Mouse (Mus musculus) cerebellum, postnatal 4 days (tissue): ENCODE data around the gene Usp6nl.

Experiments used
- DNase-seq, 2 experiments: peaks; one replicate each; pipeline ENCODE4 v3.0.0; 2022; ENCODE audit warnings: low spot score in 2 of 2, mixed read lengths in 1 of 2

Usp6nl gene

DNA sequence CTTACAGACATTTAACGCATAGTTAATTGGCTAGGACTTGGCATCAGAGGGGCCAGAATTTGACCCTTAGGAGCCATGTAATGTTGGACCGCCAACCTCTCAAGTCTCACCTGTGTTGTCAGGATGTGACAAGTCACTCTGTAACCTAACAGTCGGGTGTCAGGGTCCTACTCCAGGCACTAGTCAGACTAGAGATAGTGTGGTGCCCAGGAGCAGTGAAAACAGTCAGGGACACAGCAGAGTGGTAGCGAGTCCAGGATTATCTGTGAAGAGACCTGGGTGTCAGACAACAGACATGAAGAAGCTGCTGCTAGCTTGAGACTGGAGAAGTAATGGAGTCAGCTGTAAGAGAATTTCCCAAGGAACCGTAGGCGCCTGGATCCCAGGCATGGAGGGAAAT, 45.0 kb downstream of the Usp6nl start:
- DNase-seq: no peak

DNA sequence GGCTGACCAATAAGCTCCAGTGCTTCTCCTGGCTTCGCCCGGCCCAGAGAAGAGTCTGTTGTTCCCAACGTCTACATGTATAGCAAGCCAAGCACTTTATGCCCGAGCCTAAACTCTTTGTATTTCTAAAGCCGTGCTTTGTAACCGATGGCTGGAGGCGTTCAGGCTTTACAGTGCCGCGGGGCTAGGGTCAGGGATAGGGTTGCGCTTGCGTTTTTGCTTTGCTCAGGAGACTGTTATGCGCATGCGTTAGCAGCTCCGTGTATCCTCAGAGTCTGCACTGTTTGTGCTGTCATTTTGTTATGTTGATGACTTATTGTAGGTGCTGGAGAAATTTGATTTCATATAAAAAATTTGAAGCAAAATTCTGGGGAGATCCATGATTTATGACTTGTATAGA, 51.7 kb downstream of the Usp6nl start:
- no peak for DNase-seq

GRCm38 (mm10) chr2:6376071-6376470, 53.6 kb downstream of the Usp6nl start:
- DNase-seq: no peak

DNA sequence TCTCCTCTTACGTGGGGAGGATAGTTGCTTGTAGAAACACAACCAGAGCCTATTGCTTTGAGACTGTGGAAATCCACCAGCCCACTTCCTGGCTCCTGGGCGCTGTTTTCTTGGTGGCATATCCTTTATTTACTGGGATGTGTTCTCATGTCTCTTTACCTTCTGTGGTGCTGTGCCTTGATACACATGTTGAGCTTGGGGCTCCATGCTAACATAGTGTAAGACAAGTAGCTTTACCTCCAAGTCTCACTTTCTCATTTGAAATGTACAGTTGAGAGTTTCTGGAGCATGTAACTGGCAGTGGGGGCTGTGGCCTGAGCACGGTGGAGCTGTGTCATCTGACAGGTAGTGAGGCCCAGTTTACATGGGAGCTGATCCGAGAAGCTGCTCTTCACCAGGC, 54.5 kb downstream of the Usp6nl start:
- no peak for DNase-seq

DNA sequence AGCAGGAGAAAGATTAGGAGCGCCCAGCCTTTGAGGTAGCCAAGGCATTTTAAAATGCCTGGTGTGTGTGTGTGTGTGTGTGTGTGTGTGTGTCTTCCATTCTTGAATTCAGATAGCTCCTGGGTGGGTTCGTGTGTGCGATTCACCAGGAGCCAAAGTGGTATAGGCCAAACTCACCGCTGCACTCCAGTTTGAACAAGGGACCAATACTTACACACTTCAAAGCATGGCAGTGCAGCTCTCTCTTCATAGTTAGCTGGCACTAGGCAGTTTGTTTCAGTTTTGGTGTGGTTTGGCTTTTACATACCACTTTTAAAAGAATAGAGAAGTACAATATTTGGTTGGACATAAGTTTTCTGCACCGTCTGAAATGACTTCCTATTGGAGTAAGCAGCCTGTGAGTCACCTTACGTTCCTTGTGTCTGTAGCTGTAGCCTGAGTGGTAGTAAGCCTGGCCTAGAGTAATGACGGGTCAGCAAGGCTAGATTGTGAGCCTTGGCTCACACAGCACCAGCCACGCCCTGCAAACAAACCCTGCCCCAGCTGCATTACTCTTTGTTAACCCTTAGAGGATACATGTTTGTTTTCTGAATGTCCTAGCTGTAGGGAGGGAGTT, 56.2 kb downstream of the Usp6nl start:
- no peak for DNase-seq

DNA sequence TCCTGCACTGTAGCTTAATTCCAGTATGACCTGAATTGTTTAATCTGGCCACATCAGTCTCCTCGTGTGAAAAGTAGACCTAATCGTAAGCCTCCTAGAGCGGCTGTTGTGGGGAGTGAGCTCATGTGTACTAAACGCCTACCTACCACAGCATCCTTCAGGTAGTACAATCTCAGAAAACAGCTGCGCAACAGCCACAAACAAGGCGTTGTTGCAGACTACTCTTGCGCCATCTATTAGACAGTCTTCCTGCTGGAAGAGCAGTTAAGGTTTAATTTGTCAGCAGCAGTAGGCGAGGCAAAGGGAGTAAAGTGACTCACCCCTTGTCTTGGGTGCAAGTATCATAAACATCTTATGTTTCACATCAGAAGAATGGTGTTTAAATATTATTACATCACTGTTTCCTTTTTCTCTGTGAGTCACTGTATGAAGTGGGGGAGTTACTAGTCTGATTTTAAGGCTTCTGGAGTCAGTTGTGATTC, 57.3 kb downstream of the Usp6nl start:
- no peak for DNase-seq

GRCm38 (mm10) chr2:6380401-6380800, 57.9 kb downstream of the Usp6nl start:
- no peak for DNase-seq

- DNase-seq: no peak
Observed at GRCm38 (mm10) chr2:6384407-6385146, 62.1 kb downstream of the Usp6nl start.

DNA sequence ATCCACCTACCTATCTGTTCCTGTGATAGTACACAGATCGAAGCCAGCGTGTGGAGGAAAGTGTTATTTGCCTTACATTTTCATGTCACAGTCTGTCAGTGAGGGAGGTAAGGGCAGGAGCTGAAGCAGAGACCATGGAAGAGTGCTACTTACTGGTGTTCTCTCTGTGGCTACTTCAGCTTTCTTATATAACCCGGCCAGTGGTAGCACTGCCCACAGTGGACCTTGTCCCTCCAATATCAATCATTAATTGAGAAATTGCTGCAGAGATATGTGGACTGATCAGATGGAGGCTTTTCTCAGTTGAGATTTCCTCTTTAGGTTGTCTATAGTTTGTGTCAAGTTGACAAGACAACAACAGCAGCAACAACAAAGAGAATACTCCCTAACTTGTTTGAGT, 66.7 kb downstream of the Usp6nl start:
- no peak for DNase-seq

DNA sequence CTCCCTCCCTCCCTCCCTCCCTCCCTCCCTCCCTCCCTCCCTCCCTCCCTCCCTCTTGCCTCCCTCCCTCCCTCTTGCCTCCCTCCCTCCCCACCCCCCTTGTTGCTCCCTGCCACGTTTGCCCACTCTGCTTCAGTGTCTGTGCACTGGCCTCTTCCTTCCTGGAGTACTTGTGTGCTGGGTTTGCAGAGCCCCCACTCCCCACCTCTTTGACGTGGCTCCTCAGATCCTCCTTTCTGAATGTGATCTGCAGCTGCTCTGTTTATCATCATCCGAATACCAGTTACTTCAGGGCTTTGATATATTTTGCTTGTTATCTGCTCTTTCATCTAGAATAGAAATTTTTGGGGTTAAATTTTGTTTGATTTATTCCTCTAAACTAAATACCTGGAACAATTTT, 68.8 kb downstream of the Usp6nl start:
- no peak for DNase-seq

DNA sequence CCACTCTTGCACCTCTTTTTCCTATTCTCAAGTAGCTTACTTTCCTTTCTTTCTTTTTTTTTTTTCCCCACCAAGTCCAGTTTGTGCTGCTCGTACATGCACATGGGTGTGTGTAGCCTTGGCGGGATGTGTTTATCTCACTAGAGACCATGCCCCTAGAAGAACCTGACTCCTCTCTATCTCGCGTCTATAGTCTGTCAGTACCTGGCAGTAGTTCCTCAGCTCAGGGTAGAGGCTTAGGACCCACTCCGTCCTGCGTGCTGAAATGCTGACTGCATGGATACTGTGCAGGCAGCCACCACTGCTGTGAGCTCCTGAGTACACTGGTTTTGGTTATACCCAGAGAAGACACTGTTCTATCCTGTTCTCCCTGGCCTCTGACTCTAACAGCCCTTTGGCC, 69.5 kb downstream of the Usp6nl start:
- DNase-seq: no peak

GRCm38 (mm10) chr2:6395851-6396625, 73.6 kb downstream of the Usp6nl start:
- no peak for DNase-seq

DNA sequence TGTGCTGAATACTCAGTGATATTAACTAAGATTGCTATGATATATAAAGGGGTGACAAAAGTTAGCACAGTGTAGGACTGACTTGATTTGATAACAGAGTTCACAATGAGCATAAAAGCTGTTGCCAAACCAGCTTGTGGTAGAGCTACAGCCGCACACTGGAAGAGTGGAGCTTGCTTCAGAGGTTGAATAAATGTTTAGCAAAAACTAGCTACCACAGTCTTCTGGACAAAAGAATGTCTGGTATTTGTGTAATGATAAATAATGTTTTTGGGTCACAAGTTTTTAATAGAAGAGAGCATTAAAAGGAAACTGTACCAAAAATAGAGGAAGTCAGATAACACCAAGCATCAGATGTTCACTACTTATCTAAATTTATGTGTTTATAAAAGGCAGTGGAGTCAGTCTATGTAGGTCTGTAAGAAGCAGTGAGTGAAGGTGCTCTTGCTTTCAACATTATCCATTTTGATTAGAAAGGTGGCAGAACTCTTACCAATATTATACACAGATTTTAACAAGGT, 74.2 kb downstream of the Usp6nl start:
- no peak for DNase-seq

DNA sequence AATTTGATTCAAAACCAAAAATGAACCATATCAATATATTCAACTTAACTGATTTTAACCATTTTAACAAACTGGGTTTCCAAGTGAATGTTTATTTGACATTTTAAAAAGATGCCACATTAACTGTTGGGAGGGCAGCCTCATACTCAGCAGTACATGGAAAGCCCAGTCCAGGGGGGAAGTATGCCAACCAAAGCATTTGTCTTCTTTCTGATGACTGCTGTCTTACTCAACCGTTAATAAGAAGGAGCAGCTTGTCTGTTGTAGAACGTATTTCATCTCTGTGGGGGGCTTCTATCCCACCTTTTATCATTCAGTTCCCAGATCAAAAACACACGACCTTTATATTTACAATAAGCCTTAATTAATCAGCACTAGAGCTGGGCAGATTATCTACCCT, 74.7 kb downstream of the Usp6nl start:
- no peak for DNase-seq

- DNase-seq: no peak
Observed at GRCm38 (mm10) chr2:6398826-6399225, 76.4 kb downstream of the Usp6nl start.

DNA sequence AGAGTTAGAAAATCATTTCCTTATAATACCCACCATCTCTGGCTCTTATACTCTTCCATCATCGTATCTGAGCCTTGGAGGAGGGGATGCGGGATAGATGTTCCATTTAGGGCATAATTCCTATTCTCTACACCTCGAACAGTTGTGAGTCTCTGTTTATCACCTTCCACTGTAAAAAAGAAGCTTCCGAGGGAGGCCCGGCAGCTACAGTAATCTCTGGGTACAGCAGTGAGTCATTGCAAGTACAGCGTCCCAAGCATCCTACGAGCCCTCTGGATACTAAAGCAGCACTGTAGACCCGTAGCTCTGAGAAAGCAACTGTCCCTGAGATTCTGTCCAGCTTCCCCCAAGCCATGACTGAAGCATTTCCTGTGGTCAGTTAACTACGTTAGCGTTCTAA, 78.6 kb downstream of the Usp6nl start:
- no peak for DNase-seq

- no peak for DNase-seq
Observed at GRCm38 (mm10) chr2:6403375-6403774, 80.9 kb downstream of the Usp6nl start.

DNA sequence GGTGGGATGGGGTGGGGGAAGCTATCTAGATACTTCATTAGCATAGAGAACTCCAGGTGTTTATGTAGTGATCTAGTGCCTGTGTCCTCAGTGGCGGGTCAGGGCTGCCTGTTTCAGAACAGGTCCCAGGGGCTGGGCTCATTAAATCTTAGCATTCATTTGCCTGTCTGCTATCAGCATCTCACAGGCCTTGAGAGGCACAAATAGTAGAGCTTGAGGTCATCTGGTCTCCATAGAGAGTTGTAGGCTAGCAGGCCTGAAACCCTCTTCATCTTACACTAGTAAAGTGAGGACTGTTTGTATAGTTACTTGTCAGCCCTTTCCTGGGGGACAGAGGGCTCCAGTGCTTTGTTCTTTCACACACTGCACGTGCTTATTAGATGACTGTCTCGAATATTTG, 81.5 kb downstream of the Usp6nl start:
- DNase-seq: no peak

DNA sequence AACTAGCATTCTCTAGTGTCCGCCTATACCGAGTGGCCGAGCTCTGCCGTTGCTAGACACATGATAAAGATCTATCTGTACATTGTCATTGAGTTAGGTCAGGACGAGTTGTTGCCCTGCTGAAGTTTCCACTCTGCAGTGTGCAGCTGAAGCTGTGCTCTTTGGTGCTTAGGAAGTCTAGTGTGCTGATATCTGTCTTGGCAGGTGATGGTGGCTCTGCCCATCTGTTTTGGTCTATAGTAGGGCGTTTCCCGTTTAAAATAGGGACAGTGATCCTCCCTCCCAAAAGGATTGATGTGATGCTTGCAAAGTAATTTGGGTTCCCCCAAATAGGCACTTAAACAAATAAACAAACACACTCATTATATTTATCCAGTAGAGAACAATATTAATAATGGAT, 82.2 kb downstream of the Usp6nl start:
- no peak for DNase-seq

DNA sequence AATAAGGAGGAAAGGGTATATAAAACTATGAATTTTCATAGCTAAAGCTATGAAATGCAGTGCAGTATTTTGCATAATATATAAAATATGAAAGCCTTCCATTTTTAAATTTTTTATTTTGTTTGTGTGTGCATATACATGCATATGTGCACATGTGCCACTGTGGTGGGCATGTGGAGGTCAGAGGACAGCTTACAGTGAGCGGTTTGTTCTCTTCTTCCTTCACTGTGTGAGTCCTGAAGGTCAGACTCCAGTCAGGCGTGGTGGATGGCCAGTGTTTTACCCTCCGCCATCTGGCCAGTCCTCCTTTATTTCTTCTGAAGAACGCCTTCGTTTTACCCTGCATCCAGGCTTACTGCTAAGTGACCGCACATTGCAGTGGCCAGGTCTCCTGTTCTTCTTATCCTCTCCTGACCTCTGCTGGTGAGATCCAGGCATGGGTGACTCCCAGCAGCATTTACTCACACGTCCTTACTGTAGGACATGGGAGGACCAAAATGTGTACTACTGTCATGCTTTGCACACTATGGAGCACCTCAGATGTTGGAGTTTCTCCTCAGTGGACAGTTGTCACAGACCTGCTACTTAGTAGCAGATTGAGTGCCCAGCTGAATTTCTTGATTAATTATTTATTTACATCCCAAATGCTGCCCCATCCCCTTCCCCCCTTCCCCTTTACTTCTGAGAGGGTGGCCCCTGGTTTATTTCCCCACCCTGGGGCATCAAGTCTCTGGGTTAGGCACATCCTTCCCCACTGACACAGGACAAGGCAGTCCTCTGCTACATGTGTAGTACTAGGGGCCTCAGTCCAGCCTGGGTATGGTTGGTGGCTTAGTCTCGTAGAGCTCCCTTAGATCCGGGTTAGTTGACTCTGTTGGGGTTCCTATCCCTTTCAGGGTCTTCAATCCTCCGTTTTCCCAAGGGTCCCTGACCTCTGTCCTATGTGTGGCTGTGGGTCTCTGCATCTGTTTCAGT, 82.9 kb downstream of the Usp6nl start:
- DNase-seq: peak; percentile 66 to 81

DNA sequence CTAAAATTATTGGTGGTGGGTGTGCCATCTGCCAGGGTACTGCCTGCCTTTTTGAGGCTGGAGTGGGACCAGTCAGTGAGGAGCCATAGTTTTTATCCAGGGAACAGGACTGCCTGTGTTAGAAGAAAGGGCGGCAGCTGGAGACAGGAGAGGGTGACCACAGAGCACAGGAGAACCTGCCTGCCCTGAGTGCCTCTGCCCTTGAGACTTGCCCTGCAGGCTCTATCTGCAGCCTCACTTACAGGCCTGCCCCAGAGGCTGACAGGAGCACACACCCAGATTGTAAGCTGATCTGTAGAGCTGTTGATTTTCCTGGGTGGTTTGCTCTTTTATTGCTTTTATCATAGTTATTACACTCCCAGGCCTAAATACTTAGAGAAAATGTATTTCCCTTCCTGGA, 85.2 kb downstream of the Usp6nl start:
- no peak for DNase-seq
